Mouse (Mus musculus) small intestine, adult 2 months (tissue): Measurements from ENCODE around the gene Syngr3.

Experiments used
- CTCF ChIP-seq: fragments of 200-500 bp; IDR thresholded peaks from 2 replicates; pipeline ENCODE4 v1.5.1; 2012; ENCODE audit warnings: low read depth, mild to moderate bottlenecking, control low read depth, inconsistent platforms, low read length, moderate library complexity, mixed read lengths; ENCODE audit not compliant: insufficient replicate concordance, insufficient read length; ENCODE audit errors: extremely low read depth
- POLR2A ChIP-seq: fragments of 200-500 bp; IDR thresholded peaks from 2 replicates; pipeline ENCODE4 v1.6.1; 2012; ENCODE audit warnings: low read depth, mild to moderate bottlenecking, control low read depth, inconsistent platforms, low read length, moderate library complexity

DNA sequence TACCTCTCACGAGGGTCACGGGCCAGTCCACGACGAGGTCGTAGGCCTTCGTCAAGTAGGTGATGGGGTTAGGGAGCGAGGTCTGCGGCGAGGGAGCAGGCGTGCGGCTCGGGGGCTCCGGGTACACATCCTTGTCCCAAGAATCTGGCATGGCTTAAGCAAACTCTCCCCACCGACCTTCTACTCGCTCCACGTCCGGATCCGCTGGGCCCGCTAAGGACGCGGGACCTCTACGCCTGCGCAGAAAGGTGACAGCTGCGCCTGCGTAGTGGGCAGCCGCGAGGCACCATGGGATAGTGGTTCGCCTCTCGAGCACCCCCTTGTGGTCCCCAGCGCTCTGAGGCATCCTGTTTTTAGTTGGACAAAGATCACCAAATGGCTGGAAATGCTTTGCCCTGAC is 34.4 kb upstream of the Syngr3 start, which contains the start of gene Ndufb10:
- peak; percentile 96 for TF ChIP-seq CTCF
- TF ChIP-seq POLR2A: peak; percentile 83
